ENCODE assay signal across 22 mouse cellular contexts in the genomic region with DNA sequence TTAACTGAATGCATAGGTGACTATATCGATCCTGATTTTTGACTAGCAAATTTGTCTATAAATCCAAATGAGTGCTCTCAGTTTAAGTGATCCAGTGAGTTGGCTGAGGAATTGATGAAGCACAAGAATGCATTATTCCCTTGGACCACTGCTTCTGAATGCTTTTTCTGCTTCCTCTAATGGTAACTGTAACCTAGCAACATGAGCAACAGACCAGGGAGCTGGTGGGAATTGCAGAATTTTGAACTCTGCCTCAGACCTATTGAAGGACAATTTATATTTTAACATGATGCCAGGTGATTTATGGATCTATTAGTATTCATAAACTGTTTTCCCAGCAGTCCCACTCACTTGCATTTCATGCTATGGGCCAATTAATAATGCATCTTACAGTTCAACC.
DNase-seq lines count a peak whose midpoint lies in the region; ATAC-seq and TF ChIP-seq lines count a peak whose summit lies in the region.
"Had no signal": no experiment of that assay in that cellular context is flagged by ENCODE, and none has a peak within 500 bp of the region (broad histone marks: within the 10 kb centered on the region; RNA-seq: fewer than 3 reads in every experiment).

No protein-coding gene starts in this region.

- DNase-seq in forebrain, postnatal 0 days: peak; percentile 9
- DNase-seq in midbrain, embryonic 14.5 days: peak; percentile 35
- no peak for DNase-seq in midbrain, embryonic 11.5 days (ENCODE audit: low spot score, missing footprints)
- no peak for DNase-seq in thymus, postnatal 14 days
- DNase-seq in liver: no peak
- DNase-seq: adrenal gland, postnatal 14 days; cerebellum, adult 18-20 months; cerebellum, adult 9-11 months; cerebellum, postnatal 36 days; gastrocnemius, postnatal 10 days; heart, adult 18-20 months; heart, postnatal 14 days had no signal

- no peak overlapping the region for H3K4me3 ChIP-seq in forebrain, postnatal 0 days (ENCODE audit: low read depth, low read length)
- H3K4me3 ChIP-seq in forebrain, embryonic 15.5 days: no peak overlapping the region
- H3K4me3 ChIP-seq in midbrain, embryonic 14.5 days (replicated peaks; ENCODE audit: low read depth, low read length): no peak overlapping the region
- H3K4me3 ChIP-seq in midbrain, embryonic 11.5 days (ENCODE audit: low read depth, low read length): no peak overlapping the region
- no peak overlapping the region for H3K4me3 ChIP-seq in hindbrain, embryonic 16.5 days (ENCODE audit: low read length)
- no peak overlapping the region for H3K4me3 ChIP-seq in midbrain, embryonic 16.5 days (ENCODE audit: low read depth, low read length)
- H3K4me3 ChIP-seq: embryonic facial prominence, embryonic 13.5 days; forebrain, embryonic 13.5 days; heart, embryonic 15.5 days had no signal

- no peak overlapping the region for H3K9ac ChIP-seq in forebrain, postnatal 0 days
- H3K9ac ChIP-seq in forebrain, embryonic 15.5 days (replicated peaks): no peak overlapping the region
- no peak overlapping the region for H3K9ac ChIP-seq in midbrain, embryonic 14.5 days (replicated peaks; ENCODE audit: low read length)
- H3K9ac ChIP-seq in midbrain, embryonic 11.5 days (ENCODE audit: low read length): no peak overlapping the region
- H3K9ac ChIP-seq in hindbrain, embryonic 16.5 days (ENCODE audit: low read depth, low read length): no peak overlapping the region
- H3K9ac ChIP-seq in midbrain, embryonic 16.5 days (ENCODE audit: low read depth, low read length): no peak overlapping the region
- H3K9ac ChIP-seq: embryonic facial prominence, embryonic 13.5 days; forebrain, embryonic 13.5 days; heart, embryonic 15.5 days had no signal

- H3K27me3 ChIP-seq in forebrain, postnatal 0 days (ENCODE audit: insufficient read depth, low read length): no peaks in the 10 kb centered on the region
- H3K27me3 ChIP-seq in forebrain, embryonic 15.5 days: no peaks in the 10 kb centered on the region
- no peaks in the 10 kb centered on the region for H3K27me3 ChIP-seq in midbrain, embryonic 14.5 days (ENCODE audit: control insufficient read depth, insufficient read depth, low read length)
- no peaks in the 10 kb centered on the region for H3K27me3 ChIP-seq in midbrain, embryonic 11.5 days (ENCODE audit: control insufficient read depth, insufficient read depth, low read length)
- H3K27me3 ChIP-seq in hindbrain, embryonic 16.5 days (replicated peaks; ENCODE audit: control insufficient read depth, insufficient read depth, low read length): no peaks in the 10 kb centered on the region
- H3K27me3 ChIP-seq in midbrain, embryonic 16.5 days (ENCODE audit: control insufficient read depth, insufficient read depth, low read depth, low read length): no peaks in the 10 kb centered on the region
- H3K27me3 ChIP-seq: CH12.LX; embryonic facial prominence, embryonic 13.5 days; forebrain, embryonic 13.5 days; heart, embryonic 15.5 days; Patski had no signal

- H3K36me3 ChIP-seq in forebrain, postnatal 0 days (ENCODE audit: insufficient read depth): no peaks in the 10 kb centered on the region
- H3K36me3 ChIP-seq in forebrain, embryonic 15.5 days: no peaks in the 10 kb centered on the region
- no peaks in the 10 kb centered on the region for H3K36me3 ChIP-seq in midbrain, embryonic 14.5 days (ENCODE audit: control insufficient read depth, insufficient read depth, low read length)
- H3K36me3 ChIP-seq in midbrain, embryonic 11.5 days (ENCODE audit: control insufficient read depth, insufficient read depth, low read length): no peaks in the 10 kb centered on the region
- H3K36me3 ChIP-seq in hindbrain, embryonic 16.5 days (ENCODE audit: control insufficient read depth, insufficient read depth, low read length): no peaks in the 10 kb centered on the region
- H3K36me3 ChIP-seq in midbrain, embryonic 16.5 days (ENCODE audit: control insufficient read depth, insufficient read depth, low read length): no peaks in the 10 kb centered on the region
- H3K36me3 ChIP-seq: embryonic facial prominence, embryonic 13.5 days; heart, embryonic 15.5 days had no signal

- no peak overlapping the region for H3K4me2 ChIP-seq in forebrain, postnatal 0 days (ENCODE audit: low read depth)
- no peak overlapping the region for H3K4me2 ChIP-seq in forebrain, embryonic 15.5 days (replicated peaks)
- H3K4me2 ChIP-seq in midbrain, embryonic 14.5 days (ENCODE audit: low read length): no peak overlapping the region
- no peak overlapping the region for H3K4me2 ChIP-seq in midbrain, embryonic 11.5 days
- H3K4me2 ChIP-seq in hindbrain, embryonic 16.5 days (ENCODE audit: low read length): no peak overlapping the region
- no peak overlapping the region for H3K4me2 ChIP-seq in midbrain, embryonic 16.5 days (ENCODE audit: low read length)
- H3K4me2 ChIP-seq: embryonic facial prominence, embryonic 13.5 days; forebrain, embryonic 13.5 days; heart, embryonic 11.5 days; heart, embryonic 15.5 days had no signal

- no peak for TF ChIP-seq CTCF in forebrain, postnatal 0 days (IDR thresholded peaks at IDR 0.05; ENCODE audit: low read depth)

- no peaks in the 10 kb centered on the region for H3K9me3 ChIP-seq in forebrain, postnatal 0 days (ENCODE audit: low read length)
- H3K9me3 ChIP-seq in forebrain, embryonic 15.5 days: no peaks in the 10 kb centered on the region
- no peaks in the 10 kb centered on the region for H3K9me3 ChIP-seq in midbrain, embryonic 14.5 days (ENCODE audit: control insufficient read depth, low read length)
- H3K9me3 ChIP-seq in midbrain, embryonic 11.5 days (ENCODE audit: control insufficient read depth, low read length): no peaks in the 10 kb centered on the region
- H3K9me3 ChIP-seq in hindbrain, embryonic 16.5 days (ENCODE audit: control insufficient read depth, low read length): no peaks in the 10 kb centered on the region
- H3K9me3 ChIP-seq in midbrain, embryonic 16.5 days (replicated peaks; ENCODE audit: control insufficient read depth, low read length, poor library complexity, severe bottlenecking): no peaks in the 10 kb centered on the region
- H3K9me3 ChIP-seq: embryonic facial prominence, embryonic 13.5 days; forebrain, embryonic 13.5 days; heart, embryonic 15.5 days had no signal

- WGBS in forebrain, postnatal 0 days: 82% methylated on average over 1 of the region's 1 CpGs
- 82% methylated on average over 1 of the region's 1 CpGs for WGBS in forebrain, embryonic 15.5 days
- WGBS in midbrain, embryonic 14.5 days: 79% methylated on average over 1 of the region's 1 CpGs
- 93% methylated on average over 1 of the region's 1 CpGs for WGBS in midbrain, embryonic 11.5 days
- WGBS in hindbrain, embryonic 16.5 days: 78% methylated on average over 1 of the region's 1 CpGs
- WGBS in midbrain, embryonic 16.5 days: 82% methylated on average over 1 of the region's 1 CpGs

- no peaks in the 10 kb centered on the region for H3K4me1 ChIP-seq in forebrain, postnatal 0 days (ENCODE audit: insufficient read depth)
- H3K4me1 ChIP-seq in forebrain, embryonic 15.5 days: no peaks in the 10 kb centered on the region
- H3K4me1 ChIP-seq in midbrain, embryonic 14.5 days (ENCODE audit: control insufficient read depth, insufficient read depth, low read length): no peaks in the 10 kb centered on the region
- H3K4me1 ChIP-seq in midbrain, embryonic 11.5 days (ENCODE audit: control insufficient read depth, insufficient read depth, low read length): no peaks in the 10 kb centered on the region
- H3K4me1 ChIP-seq in hindbrain, embryonic 16.5 days (ENCODE audit: control insufficient read depth, insufficient read depth, low read depth, low read length): no peaks in the 10 kb centered on the region
- H3K4me1 ChIP-seq in midbrain, embryonic 16.5 days (ENCODE audit: control insufficient read depth, insufficient read depth, low read length): peaks cover 6% of the 10 kb centered on the region; the same call in 1 of the 2 replicates
- H3K4me1 ChIP-seq: embryonic facial prominence, embryonic 13.5 days; forebrain, embryonic 13.5 days; heart, embryonic 15.5 days had no signal

- H3K27ac ChIP-seq in forebrain, postnatal 0 days (ENCODE audit: low read depth, low read length): no peak overlapping the region
- no peak overlapping the region for H3K27ac ChIP-seq in forebrain, embryonic 15.5 days (replicated peaks)
- no peak overlapping the region for H3K27ac ChIP-seq in midbrain, embryonic 14.5 days (replicated peaks; ENCODE audit: low read depth, low read length)
- no peak overlapping the region for H3K27ac ChIP-seq in midbrain, embryonic 11.5 days (ENCODE audit: low read depth, low read length)
- H3K27ac ChIP-seq in hindbrain, embryonic 16.5 days (ENCODE audit: low read depth, low read length): no peak overlapping the region
- 0 out of 2 replicates have a peak overlapping the region, but pooled peaks have one; percentile 3 for H3K27ac ChIP-seq in midbrain, embryonic 16.5 days (ENCODE audit: low read length)
- H3K27ac ChIP-seq: embryonic facial prominence, embryonic 13.5 days; forebrain, embryonic 13.5 days; heart, embryonic 15.5 days had no signal

- 0 out of 2 replicates have a peak, but pooled peaks have one; percentile 45 for ATAC-seq in forebrain, postnatal 0 days
- no peak for ATAC-seq in forebrain, embryonic 15.5 days (replicated peaks)
- ATAC-seq in midbrain, embryonic 14.5 days (ENCODE audit: low FRiP score, low TSS enrichment): no peak
- no peak for ATAC-seq in midbrain, embryonic 11.5 days (ENCODE audit: low FRiP score)
- ATAC-seq in hindbrain, embryonic 16.5 days: 0 out of 2 replicates have a peak, but pooled peaks have one; percentile 54
- ATAC-seq in midbrain, embryonic 16.5 days: peak; percentile 75
- ATAC-seq: activated CD4-positive, CD25-positive, alpha-beta regulatory T cell, adult 4 months; forebrain, embryonic 13.5 days; Patski had no signal

Comparison
In these comparisons a context has a peak if more than half of its experiments do, and no peak if none do; other contexts are left out.
1. ATAC-seq: peak in forebrain, postnatal 0 days (single experiment), hindbrain, embryonic 16.5 days (single experiment) and midbrain, embryonic 16.5 days (single experiment); none in forebrain, embryonic 15.5 days (single experiment), midbrain, embryonic 14.5 days (single experiment) and midbrain, embryonic 11.5 days (single experiment).
2. DNase-seq: peak in forebrain, postnatal 0 days (single experiment) and midbrain, embryonic 14.5 days (single experiment); none in midbrain, embryonic 11.5 days (single experiment), thymus, postnatal 14 days (single experiment) and liver (single experiment).